Mouse (Mus musculus): Measurements from ENCODE around the gene Skap2.

DNA sequence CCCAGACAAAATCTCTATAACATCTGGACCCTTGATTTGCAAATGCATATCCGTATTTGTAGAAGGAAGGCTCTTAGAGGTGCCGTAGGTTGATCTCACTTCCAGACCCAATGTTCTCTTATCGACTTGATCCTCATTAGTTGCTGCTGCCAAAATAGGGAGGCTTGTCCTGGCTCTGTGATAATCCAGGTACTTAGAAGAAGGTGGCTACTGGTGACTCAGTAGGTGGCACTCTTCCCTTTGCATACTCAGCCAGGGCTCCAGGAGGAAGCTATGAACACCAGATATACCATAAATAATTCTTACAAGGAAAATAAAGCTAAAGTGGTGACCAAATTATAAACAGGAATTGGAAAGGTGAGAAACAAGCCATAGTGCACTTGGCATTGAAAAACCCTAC is 3.6 kb downstream of the Skap2 start:
- TF ChIP-seq CTCF (IDR thresholded peaks at IDR 0.05) (peak; percentile 37), EP300 (IDR thresholded peaks at IDR 0.05) (no peak)

Data from lung, postnatal 0 days (tissue).